Mouse (Mus musculus) midbrain, embryonic 12.5 days (tissue): ENCODE measurements around the gene Heatr5a. TPM values are rescaled to one million over a fixed set of nuclear protein-coding genes. Genes with fewer than 3 reads are reported as not detected.

Experiments used
- ATAC-seq: fragments of 200-750 bp; cut with Nextera tagmentation; 2 replicates; pipeline ENCODE4 v1.8.0; 2017; ENCODE audit warnings: low read depth, moderate TSS enrichment, moderate library complexity; ENCODE audit not compliant: low FRiP score
- H3K27ac ChIP-seq: fragments of 300-500 bp; sonication (generic); replicated peaks from 2 replicates; pipeline ENCODE4 v1.5.1; 2016; ENCODE audit warnings: mild to moderate bottlenecking
- H3K27me3 ChIP-seq: fragments of 300-500 bp; sonication (generic); 2 replicates; pipeline ENCODE4 v1.6.1; 2016; ENCODE audit warnings: mild to moderate bottlenecking
- H3K36me3 ChIP-seq: fragments of 300-500 bp; sonication (generic); 2 replicates; pipeline ENCODE4 v1.6.1; 2016
- H3K4me1 ChIP-seq: fragments of 300-500 bp; sonication (generic); 2 replicates; pipeline ENCODE4 v1.6.1; 2016
- H3K4me2 ChIP-seq: fragments of 300-500 bp; sonication (generic); replicated peaks from 2 replicates; pipeline ENCODE4 v1.6.1; 2016; ENCODE audit warnings: mild to moderate bottlenecking, moderate library complexity
- H3K4me3 ChIP-seq: fragments of 300-500 bp; sonication (generic); 2 replicates; pipeline ENCODE4 v1.5.1; 2016; ENCODE audit warnings: mild to moderate bottlenecking
- H3K9ac ChIP-seq: fragments of 300-500 bp; sonication (generic); replicated peaks from 2 replicates; pipeline ENCODE4 v1.6.1; 2016; ENCODE audit warnings: mild to moderate bottlenecking, moderate library complexity
- H3K9me3 ChIP-seq: fragments of 300-500 bp; sonication (generic); 2 replicates; pipeline ENCODE4 v1.6.1; 2016; ENCODE audit warnings: mild to moderate bottlenecking
- WGBS: fragments of 180-500 bp; shearing (Covaris S2); methylation state at CpG from one replicate; pipeline ENCODE4 v1.1.7; 2016; 5-methylcytosine and 5-hydroxymethylcytosine counted together
- polyA plus RNA-seq: library from polyadenylated mRNA; unstranded; fragments of >200 nt; fragmentation: Nextera tagmentation; extraction: Ambion mirVana; gene quantifications from 2 replicates; pipeline ENCODE4 v1.2.1, GENCODE M21; 2016

Heatr5a gene
- 11.7 and 12.0 TPM in 2 replicates for polyA plus RNA-seq

GRCm38 (mm10) chr12:51971070-51971664 is at the start of gene Heatr5a:
TSS of gene Heatr5a (minus strand) at chr12:51971321.
- no peaks in the 10 kb centered on the region for H3K36me3 ChIP-seq
- ATAC-seq = peak; percentile 97
- peaks cover 3% of the 10 kb centered on the region; the same call in 1 of the 2 replicates for H3K4me1 ChIP-seq
- H3K4me3 ChIP-seq = peak within 1 kb of the TSS; percentile 83
- peak within 1 kb of the TSS; percentile 86 for H3K9ac ChIP-seq
- H3K27me3 ChIP-seq = 0 out of 2 replicates have a peak, but pooled peaks cover 3% of the 10 kb centered on the region
- H3K27ac ChIP-seq = peak within 1 kb of the TSS; percentile 82
- WGBS = under 1% methylated on average over 53 of the region's 53 CpGs
- H3K9me3 ChIP-seq = no peaks in the 10 kb centered on the region
- H3K4me2 ChIP-seq = peak within 1 kb of the TSS; percentile 88

DNA sequence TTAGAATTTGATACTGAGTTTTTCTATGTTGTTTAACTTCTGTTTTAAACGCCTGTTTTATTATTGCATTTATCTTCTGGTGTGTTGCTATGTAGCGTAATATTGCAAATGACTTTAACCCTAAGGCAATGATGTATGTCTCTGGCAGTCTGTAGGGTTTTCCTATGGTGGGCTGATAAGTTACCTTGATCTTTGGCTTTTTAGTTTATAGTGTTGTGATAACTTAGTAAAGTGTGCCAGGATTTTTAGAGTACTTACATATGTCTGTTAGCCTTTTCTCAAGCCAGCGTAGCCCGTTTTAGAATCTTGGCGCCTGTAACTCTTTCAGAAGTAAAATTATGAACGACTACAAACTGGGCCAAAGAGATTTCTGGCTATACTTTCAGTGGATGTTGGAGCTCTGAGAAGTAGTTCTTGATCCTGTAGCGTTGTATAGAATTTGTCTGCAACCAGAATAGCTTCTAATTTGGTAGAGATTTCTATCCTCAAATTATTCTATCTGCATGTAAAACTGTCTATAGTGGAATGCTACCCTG is 43.4 kb upstream of the Heatr5a start:
- WGBS = 97% methylated on average over 7 of the region's 7 CpGs

DNA sequence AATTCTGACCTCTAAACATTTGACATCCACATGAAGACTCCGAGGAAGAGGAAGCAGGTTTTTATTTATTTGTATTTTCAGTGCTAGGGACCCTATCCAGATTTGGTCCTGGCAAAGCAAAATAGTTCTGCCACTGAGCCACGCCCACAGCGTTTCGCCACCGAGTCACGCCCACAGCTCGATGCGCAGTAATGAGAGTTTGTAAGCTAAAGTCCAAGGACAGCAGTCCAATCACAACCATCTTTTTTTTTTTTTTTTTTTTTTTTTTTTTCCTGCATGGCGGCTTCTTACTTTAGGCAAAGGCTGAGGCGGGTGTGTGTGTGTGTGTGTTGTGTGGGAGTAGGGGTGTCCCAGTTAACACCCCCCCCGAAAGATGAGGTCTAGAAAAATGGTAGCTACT is 42.9 kb upstream of the Heatr5a start:
- 93% methylated on average over 11 of the region's 11 CpGs for WGBS
- Histone ChIP-seq H3K27me3 (no peaks in the 10 kb centered on the region), H3K36me3 (no peaks in the 10 kb centered on the region), H3K4me2 (no peak overlapping the region), H3K4me3 (no peak overlapping the region), H3K4me1 (peaks cover 10% of the 10 kb centered on the region; the same call in 1 of the 2 replicates), H3K9me3 (no peaks in the 10 kb centered on the region), H3K9ac (no peak overlapping the region), H3K27ac (no peak overlapping the region)
- ATAC-seq = no peak

More for the DNA sequence above, 43.4 kb upstream of the Heatr5a start:
- Histone ChIP-seq H3K4me2 (no peak overlapping the region), H3K9me3 (no peaks in the 10 kb centered on the region), H3K27ac (no peak overlapping the region), H3K4me1 (peaks cover 8% of the 10 kb centered on the region; the same call in 1 of the 2 replicates), H3K4me3 (no peak overlapping the region), H3K36me3 (no peaks in the 10 kb centered on the region), H3K9ac (no peak overlapping the region), H3K27me3 (no peaks in the 10 kb centered on the region)
- ATAC-seq = no peak

DNA sequence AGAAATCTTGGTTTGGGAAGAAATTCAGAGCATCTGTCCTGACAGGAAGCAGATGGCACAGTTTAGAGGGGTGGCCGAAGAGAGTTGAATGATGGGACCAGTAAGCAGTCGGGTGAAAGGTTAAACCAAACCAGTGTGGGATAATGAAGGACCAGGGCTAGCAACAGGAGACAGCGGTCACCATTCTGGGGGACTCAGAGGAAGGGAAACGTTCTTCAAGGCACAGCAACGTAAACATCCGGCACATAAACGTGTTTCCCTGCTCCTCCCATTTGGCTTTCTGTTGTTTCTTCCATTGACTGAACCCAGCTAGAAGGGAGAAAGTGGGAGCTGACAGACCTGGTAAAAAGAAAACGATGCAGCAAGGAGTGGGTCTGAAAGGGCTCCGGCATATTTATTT is 42.2 kb upstream of the Heatr5a start:
- H3K4me2 ChIP-seq = no peak overlapping the region
- H3K36me3 ChIP-seq = no peaks in the 10 kb centered on the region
- H3K4me3 ChIP-seq = no peak overlapping the region
- no peak overlapping the region for H3K27ac ChIP-seq
- no peak for ATAC-seq
- no peaks in the 10 kb centered on the region for H3K9me3 ChIP-seq
- peaks cover 12% of the 10 kb centered on the region; the same call in 1 of the 2 replicates for H3K4me1 ChIP-seq
- H3K9ac ChIP-seq = no peak overlapping the region
- no peaks in the 10 kb centered on the region for H3K27me3 ChIP-seq
- 70% methylated on average over 9 of the region's 9 CpGs for WGBS

- no peak overlapping the region for H3K4me3 ChIP-seq
- H3K4me1 ChIP-seq = peaks cover 12% of the 10 kb centered on the region; the same call in 1 of the 2 replicates
- no peak for ATAC-seq
- H3K9ac ChIP-seq = no peak overlapping the region
- H3K36me3 ChIP-seq = no peaks in the 10 kb centered on the region
- WGBS = 80% methylated on average over 8 of the region's 8 CpGs
- H3K9me3 ChIP-seq = no peaks in the 10 kb centered on the region
- H3K4me2 ChIP-seq = no peak overlapping the region
- 0 out of 2 replicates have a peak overlapping the region, but pooled peaks have one; percentile 10 for H3K27ac ChIP-seq
- H3K27me3 ChIP-seq = no peaks in the 10 kb centered on the region
Measured at GRCm38 (mm10) chr12:52012159-52012558, 41.0 kb upstream of the Heatr5a start.

- Histone ChIP-seq H3K9me3 (no peaks in the 10 kb centered on the region), H3K4me2 (peak overlapping the region; percentile 47), H3K9ac (no peak overlapping the region), H3K36me3 (no peaks in the 10 kb centered on the region), H3K27ac (peak overlapping the region; percentile 74), H3K4me3 (peak overlapping the region; percentile 26), H3K27me3 (no peaks in the 10 kb centered on the region), H3K4me1 (peaks cover 15% of the 10 kb centered on the region)
- WGBS = 62% methylated on average over 2 of the region's 2 CpGs
- no peak for ATAC-seq
Measured at GRCm38 (mm10) chr12:52010630-52010961, 39.5 kb upstream of the Heatr5a start.

DNA sequence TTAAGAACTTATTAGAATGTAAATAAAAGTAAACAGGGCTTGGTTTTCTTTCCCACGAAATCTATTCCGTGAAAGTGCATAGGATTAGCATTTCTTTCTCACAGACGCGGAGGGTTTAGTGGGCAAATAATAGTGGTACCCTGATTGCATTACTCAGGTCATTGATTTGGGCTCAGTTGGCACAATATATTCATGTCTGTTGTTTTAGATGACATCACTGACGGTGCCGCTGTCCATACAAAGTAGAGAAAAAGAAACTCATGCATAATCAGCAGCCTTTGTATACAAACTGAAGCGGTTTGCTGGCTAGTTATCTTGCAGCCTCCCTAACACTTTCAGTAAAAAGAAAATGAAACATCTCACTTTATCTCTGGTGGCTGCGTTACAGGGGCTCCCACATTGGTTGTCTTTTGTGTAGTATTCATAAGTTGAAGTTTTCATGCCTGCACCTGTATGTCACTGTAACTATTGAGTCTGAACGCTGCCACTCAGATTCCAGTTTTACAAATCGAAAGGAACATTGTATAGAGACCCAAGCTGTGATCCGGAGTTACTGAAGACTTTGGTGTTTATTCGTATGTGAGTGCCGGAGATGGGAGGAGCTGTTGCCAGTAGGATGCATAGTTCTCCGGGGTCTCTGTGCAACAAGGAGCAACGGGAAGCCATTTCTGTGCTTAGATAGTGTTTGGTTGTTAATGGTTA is 39.0 kb upstream of the Heatr5a start:
- Histone ChIP-seq H3K36me3 (no peaks in the 10 kb centered on the region), H3K27me3 (no peaks in the 10 kb centered on the region), H3K4me2 (peak overlapping the region; percentile 47), H3K4me3 (peak overlapping the region; percentile 26), H3K9ac (no peak overlapping the region), H3K4me1 (peaks cover 17% of the 10 kb centered on the region), H3K27ac (peak overlapping the region; percentile 74), H3K9me3 (no peaks in the 10 kb centered on the region)
- 29% methylated on average over 15 of the region's 15 CpGs for WGBS
- ATAC-seq = peak; percentile 47

- ATAC-seq = peak; percentile 42; the same call in 1 of the 2 replicates
- Histone ChIP-seq H3K27me3 (no peaks in the 10 kb centered on the region), H3K4me2 (peak overlapping the region; percentile 66), H3K36me3 (no peaks in the 10 kb centered on the region), H3K4me1 (peaks cover 17% of the 10 kb centered on the region), H3K9ac (0 out of 2 replicates have a peak overlapping the region, but pooled peaks have one; percentile 66), H3K4me3 (peak overlapping the region; percentile 67), H3K27ac (no peak overlapping the region; the same call in 1 of the 2 replicates), H3K9me3 (no peaks in the 10 kb centered on the region)
- 51% methylated on average over 5 of the region's 5 CpGs for WGBS
Measured at GRCm38 (mm10) chr12:52006633-52006994, 35.5 kb upstream of the Heatr5a start.

- Histone ChIP-seq H3K9ac (peak within 1 kb of the TSS; percentile 66), H3K4me3 (peak within 1 kb of the TSS; percentile 67), H3K27ac (peak within 1 kb of the TSS; percentile 56), H3K4me1 (peaks cover 17% of the 10 kb centered on the region), H3K36me3 (no peaks in the 10 kb centered on the region), H3K4me2 (peak within 1 kb of the TSS; percentile 66), H3K27me3 (no peaks in the 10 kb centered on the region), H3K9me3 (no peaks in the 10 kb centered on the region)
- WGBS = 2% methylated on average over 46 of the region's 46 CpGs
- peak; percentile 94 for ATAC-seq
Measured at GRCm38 (mm10) chr12:52005877-52006632, 34.9 kb upstream of the Heatr5a start, which contains the start of gene Dtd2. TSS of gene Dtd2 (minus strand) at chr12:52006501.

- no peak overlapping the region for H3K4me2 ChIP-seq
Measured at GRCm38 (mm10) chr12:52002746-52003145, 31.6 kb upstream of the Heatr5a start.

DNA sequence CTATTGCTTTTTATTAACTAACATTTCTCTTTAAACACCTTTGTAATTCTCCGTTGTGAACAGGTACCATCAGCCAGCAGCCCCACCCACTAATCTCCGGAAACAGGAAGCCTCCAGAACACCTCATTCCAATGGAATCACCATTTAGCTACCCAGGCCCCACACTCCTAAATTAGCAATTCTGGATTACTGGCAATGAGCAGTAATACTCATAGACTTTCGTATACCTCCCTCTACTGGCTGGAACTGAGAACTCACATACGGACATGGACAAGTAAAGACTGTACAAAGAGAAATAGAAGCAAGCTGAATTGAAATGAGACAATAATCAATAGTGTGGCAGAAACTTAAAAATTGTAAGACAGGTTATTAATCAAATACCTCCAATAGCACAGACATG is 30.4 kb upstream of the Heatr5a start:
- peaks cover 22% of the 10 kb centered on the region; the same call in 1 of the 2 replicates for H3K36me3 ChIP-seq
- 33% methylated on average over 4 of the region's 4 CpGs for WGBS
- H3K9ac ChIP-seq = no peak overlapping the region
- H3K9me3 ChIP-seq = no peaks in the 10 kb centered on the region
- H3K4me2 ChIP-seq = no peak overlapping the region
- ATAC-seq = no peak
- H3K27me3 ChIP-seq = no peaks in the 10 kb centered on the region
- no peak overlapping the region for H3K27ac ChIP-seq
- H3K4me1 ChIP-seq = peaks cover 5% of the 10 kb centered on the region
- H3K4me3 ChIP-seq = no peak overlapping the region

More at GRCm38 (mm10) chr12:52002746-52003145, 31.6 kb upstream of the Heatr5a start:
- Histone ChIP-seq H3K4me3 (no peak overlapping the region), H3K27ac (no peak overlapping the region), H3K4me1 (peaks cover 5% of the 10 kb centered on the region), H3K27me3 (no peaks in the 10 kb centered on the region), H3K9me3 (no peaks in the 10 kb centered on the region), H3K9ac (no peak overlapping the region), H3K36me3 (peaks cover 17% of the 10 kb centered on the region; the same call in 1 of the 2 replicates)
- ATAC-seq = no peak
- 98% methylated on average over 3 of the region's 3 CpGs for WGBS
